Mouse (Mus musculus): ENCODE data around the gene Greb1. TPM values are rescaled to one million over a fixed set of nuclear protein-coding genes. Genes with fewer than 3 reads are reported as not detected.

Greb1 gene
- total and polyA plus RNA-seq, 3 experiments = not detected

DNA sequence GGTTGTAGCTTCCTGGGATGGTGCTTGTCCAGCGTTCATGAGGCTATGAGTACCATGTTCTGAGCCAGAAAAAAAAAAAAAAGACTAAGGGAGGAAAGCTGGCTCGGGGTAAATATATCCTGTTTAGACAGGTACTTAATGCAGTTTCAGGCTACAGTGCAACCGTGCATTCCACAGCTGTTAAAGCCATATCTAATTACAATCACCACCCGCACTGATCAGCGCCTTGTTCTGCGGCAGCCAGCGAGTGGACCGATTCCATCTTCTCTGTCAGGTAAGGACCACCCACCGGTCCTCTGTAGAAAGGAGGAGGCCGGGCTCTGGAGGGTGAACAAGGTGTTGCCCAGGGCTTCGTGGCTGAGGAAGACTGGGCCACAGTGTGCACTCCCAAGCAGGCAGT is 34.0 kb upstream of the Greb1 start:
- no peak overlapping the region for H3K9ac ChIP-seq (ENCODE audit: control insufficient read depth, low read depth, low read length, poor library complexity, severe bottlenecking)
- no peak overlapping the region for H3K27ac ChIP-seq (ENCODE audit: control insufficient read depth, low read depth, low read length)
- no peak for TF ChIP-seq SIN3A (IDR thresholded peaks at IDR 0.05; ENCODE audit: low read length)
- TF ChIP-seq MAX (IDR thresholded peaks at IDR 0.05; ENCODE audit: low read length) = no peak
- no peak for TF ChIP-seq ETS1 (IDR thresholded peaks at IDR 0.05; ENCODE audit: low read depth, low read length)
- no peak for TF ChIP-seq CTCF (IDR thresholded peaks at IDR 0.05 in 2 of 3, conservative IDR thresholded peaks at IDR 0.05 in 1 of 3; ENCODE audit: control insufficient read depth in 1 of 3, insufficient read depth in 1 of 3, low read depth in 2 of 3, low read length in 3 of 3, poor library complexity in 1 of 3, severe bottlenecking in 1 of 3)
- TF ChIP-seq JUND (IDR thresholded peaks at IDR 0.05; ENCODE audit: low read depth, low read length) = no peak
- TF ChIP-seq TCF12 (IDR thresholded peaks at IDR 0.05; ENCODE audit: low read depth, low read length) = no peak
- no peak for TF ChIP-seq ZC3H11A (IDR thresholded peaks at IDR 0.05; ENCODE audit: low read depth, low read length)
- TF ChIP-seq CHD2 (IDR thresholded peaks at IDR 0.05; ENCODE audit: low read length) = no peak
- no peak for TF ChIP-seq USF2 (IDR thresholded peaks at IDR 0.05; ENCODE audit: borderline replicate concordance in 1 of 2, insufficient read depth in 1 of 2, low read depth in 1 of 2, low read length in 2 of 2)
- TF ChIP-seq GATA1 (IDR thresholded peaks at IDR 0.05; ENCODE audit: low read depth, low read length) = no peak
- TF ChIP-seq UBTF (IDR thresholded peaks at IDR 0.05; ENCODE audit: borderline replicate concordance, insufficient read depth, low read depth, low read length) = no peak
- no peak for TF ChIP-seq ZMIZ1 (IDR thresholded peaks at IDR 0.05; ENCODE audit: low read depth, low read length)
- no peak for TF ChIP-seq POLR2A (IDR thresholded peaks at IDR 0.05; ENCODE audit: control insufficient read depth in 1 of 2, insufficient read depth in 1 of 2, low read depth in 1 of 2, low read length in 2 of 2, poor library complexity in 1 of 2)
- TF ChIP-seq RAD21 (IDR thresholded peaks at IDR 0.05; ENCODE audit: low read depth, low read length) = no peak
- TF ChIP-seq ZNF384 (IDR thresholded peaks at IDR 0.05; ENCODE audit: low read depth, low read length) = no peak
- TF ChIP-seq E2F4 (IDR thresholded peaks at IDR 0.05; ENCODE audit: borderline replicate concordance, low read depth, low read length) = no peak
- TF ChIP-seq TBP (IDR thresholded peaks at IDR 0.05; ENCODE audit: low read depth, low read length) = no peak
- TF ChIP-seq NELFE (IDR thresholded peaks at IDR 0.05; ENCODE audit: low read depth, low read length) = no peak
- no peak for TF ChIP-seq MXI1 (IDR thresholded peaks at IDR 0.05; ENCODE audit: low read depth, low read length)
- peaks cover 3 to 10% of the 10 kb centered on the region in 2 experiments; a peak in 3 of 4 replicates for H3K4me1 ChIP-seq (ENCODE audit: control insufficient read depth in 1 of 2, insufficient read depth in 2 of 2, low read length in 2 of 2)
- peaks cover 0 to 3% of the 10 kb centered on the region in 2 experiments; a peak in 2 of 4 replicates for H3K36me3 ChIP-seq (ENCODE audit: control insufficient read depth in 1 of 2, insufficient read depth in 2 of 2, low read length in 2 of 2)
- H3K79me2 ChIP-seq (ENCODE audit: control insufficient read depth, insufficient read depth, low read length, poor library complexity) = no peaks in the 10 kb centered on the region
- no peaks in the 10 kb centered on the region for H3K9me3 ChIP-seq (replicated peaks; ENCODE audit: insufficient read depth, low read length)
- no peak for DNase-seq (ENCODE audit: low read depth, low spot score)
- no peak overlapping the region for H3K4me3 ChIP-seq (ENCODE audit: control insufficient read depth in 1 of 2, insufficient read depth in 1 of 2, low read depth in 2 of 2, low read length in 2 of 2)
- H3K27me3 ChIP-seq (ENCODE audit: control insufficient read depth in 1 of 2, insufficient read depth in 2 of 2, low read length in 2 of 2) = no peaks in the 10 kb centered on the region

DNA sequence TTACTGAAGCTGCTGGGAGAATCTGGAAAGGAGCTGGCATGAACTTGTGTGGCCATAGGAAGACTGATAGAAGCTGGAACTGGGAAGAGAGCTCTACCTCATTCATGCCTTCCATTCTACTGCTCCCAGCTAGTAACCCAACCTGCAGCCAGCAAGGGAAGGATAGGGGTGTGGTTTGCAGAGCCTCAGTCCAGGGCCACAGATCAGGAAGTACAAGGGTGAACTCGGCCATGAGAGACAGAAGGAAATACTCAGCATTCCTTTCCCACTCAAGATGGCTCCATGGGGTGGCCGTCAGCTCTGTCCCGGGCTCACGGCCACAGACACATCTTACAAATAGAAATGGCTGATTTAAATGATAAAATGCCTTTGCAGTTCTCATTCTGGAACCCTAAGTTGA is 30.4 kb upstream of the Greb1 start:
- no peak for DNase-seq (ENCODE audit: low read depth, low spot score)
- Histone ChIP-seq H3K4me3 (ENCODE audit: control insufficient read depth in 1 of 2, insufficient read depth in 1 of 2, low read depth in 2 of 2, low read length in 2 of 2) (no peak overlapping the region), H3K36me3 (ENCODE audit: control insufficient read depth in 1 of 2, insufficient read depth in 2 of 2, low read length in 2 of 2) (no peaks in the 10 kb centered on the region), H3K27ac (ENCODE audit: control insufficient read depth, low read depth, low read length) (no peak overlapping the region), H3K4me1 (ENCODE audit: control insufficient read depth in 1 of 2, insufficient read depth in 2 of 2, low read length in 2 of 2) (no peaks in the 10 kb centered on the region; a peak in 2 of 4 replicates), H3K27me3 (ENCODE audit: control insufficient read depth in 1 of 2, insufficient read depth in 2 of 2, low read length in 2 of 2) (no peaks in the 10 kb centered on the region), H3K9me3 (replicated peaks; ENCODE audit: insufficient read depth, low read length) (no peaks in the 10 kb centered on the region), H3K79me2 (ENCODE audit: control insufficient read depth, insufficient read depth, low read length, poor library complexity) (no peaks in the 10 kb centered on the region), H3K9ac (ENCODE audit: control insufficient read depth, low read depth, low read length, poor library complexity, severe bottlenecking) (no peak overlapping the region)
- TF ChIP-seq BHLHE40 (IDR thresholded peaks at IDR 0.05; ENCODE audit: borderline replicate concordance, low read depth, low read length) (no peak), MXI1 (IDR thresholded peaks at IDR 0.05; ENCODE audit: low read depth, low read length) (no peak), UBTF (IDR thresholded peaks at IDR 0.05; ENCODE audit: borderline replicate concordance, insufficient read depth, low read depth, low read length) (no peak), HCFC1 (IDR thresholded peaks at IDR 0.05; ENCODE audit: low read depth, low read length) (no peak), MYB (IDR thresholded peaks at IDR 0.05; ENCODE audit: low read depth, low read length) (no peak), MEF2A (IDR thresholded peaks at IDR 0.05; ENCODE audit: extremely low read depth, insufficient replicate concordance, low read depth, low read length, poor library complexity, severe bottlenecking) (no peak), POLR2A (IDR thresholded peaks at IDR 0.05; ENCODE audit: control insufficient read depth in 1 of 2, insufficient read depth in 1 of 2, low read depth in 1 of 2, low read length in 2 of 2, poor library complexity in 1 of 2) (no peak), KAT2A (conservative IDR thresholded peaks at IDR 0.05; ENCODE audit: low read depth, low read length) (no peak), MAX (IDR thresholded peaks at IDR 0.05; ENCODE audit: low read length) (no peak)
